Mouse (Mus musculus) liver, adult 2 months (tissue): ENCODE data around the gene Jund. TPM values are rescaled to one million over a fixed set of nuclear protein-coding genes. Genes with fewer than 3 reads are reported as not detected.

ENCODE experiments used
- DNase-seq: peaks from one replicate; pipeline ENCODE4 v3.0.0-alpha.2; 2011; ENCODE audit warnings: low read depth, low spot score; ENCODE audit errors: extremely low read depth
- H3K27ac ChIP-seq: fragments of 200-500 bp; replicated peaks from 2 replicates; pipeline ENCODE4 v1.5.1; 2012; ENCODE audit warnings: low read depth, mild to moderate bottlenecking, control low read depth, inconsistent platforms, low read length; ENCODE audit not compliant: insufficient read depth
- H3K27me3 ChIP-seq: fragments of 200-500 bp; 2 replicates; pipeline ENCODE4 v1.6.1; 2012; ENCODE audit warnings: mild to moderate bottlenecking, moderate library complexity, low read length, inconsistent platforms; ENCODE audit not compliant: control insufficient read depth, insufficient read depth
- H3K36me3 ChIP-seq: fragments of 200-500 bp; 2 replicates; pipeline ENCODE4 v1.6.1; 2012; ENCODE audit warnings: low read length, inconsistent platforms; ENCODE audit not compliant: control insufficient read depth, insufficient read depth
- H3K4me1 ChIP-seq: fragments of 200-500 bp; 2 replicates; pipeline ENCODE4 v1.6.1; 2011; ENCODE audit warnings: low read length; ENCODE audit not compliant: control insufficient read depth, insufficient read depth
- H3K4me3 ChIP-seq: fragments of 200-500 bp; 2 replicates; pipeline ENCODE4 v1.5.1; 2011; ENCODE audit warnings: low read depth, mild to moderate bottlenecking, control low read depth, low read length, moderate library complexity; ENCODE audit not compliant: insufficient read depth
- H3K79me2 ChIP-seq: fragments of 200-500 bp; 2 replicates; pipeline ENCODE4 v1.6.1; 2012; ENCODE audit warnings: inconsistent platforms, mild to moderate bottlenecking, low read length, moderate library complexity; ENCODE audit not compliant: control insufficient read depth, insufficient read depth
- H3K9ac ChIP-seq: fragments of 200-500 bp; 2 replicates; pipeline ENCODE4 v1.6.1; 2012; ENCODE audit warnings: low read depth, mild to moderate bottlenecking, control low read depth, inconsistent platforms, low read length
- CTCF ChIP-seq: fragments of 200-500 bp; IDR thresholded peaks from 2 replicates; pipeline ENCODE4 v1.5.1; 2011; ENCODE audit warnings: low read depth, low read length, control low read depth
- POLR2A ChIP-seq: fragments of 200-500 bp; IDR thresholded peaks from 2 replicates; pipeline ENCODE4 v1.6.1; 2011; ENCODE audit warnings: low read length, control low read depth; ENCODE audit not compliant: insufficient read depth; ENCODE audit errors: extremely low read depth
- WGBS: fragments of 180-500 bp; shearing (Covaris S2); methylation state at CpG from one replicate; pipeline ENCODE4 v1.1.7; 2018; 5-methylcytosine and 5-hydroxymethylcytosine counted together
- polyA plus RNA-seq: library from polyadenylated mRNA; depleted of rRNA; stranded (reverse); fragments of >200 nt; gene quantifications from 2 replicates; pipeline ENCODE4 v1.2.3, GENCODE M21; 2012
- total RNA-seq: library from RNA; depleted of rRNA; stranded (reverse); fragments of >200 nt; gene quantifications from 2 replicates; pipeline ENCODE4 v1.2.3, GENCODE M21; 2014

Gene Jund
- total and polyA plus RNA-seq, 2 experiments: 26.6 to 120 TPM

GRCm38 (mm10) chr8:70741661-70742060 lies 42.9 kb downstream of the Jund start:
- H3K27me3 ChIP-seq: no peaks in the 10 kb centered on the region
- TF ChIP-seq CTCF (no peak), POLR2A (no peak)
- H3K4me1 ChIP-seq: peaks cover 3% of the 10 kb centered on the region; the same call in 1 of the 2 replicates
- no peak for DNase-seq
- H3K4me3 ChIP-seq: no peak overlapping the region
- WGBS: 84% methylated on average over 5 of the region's 5 CpGs
- no peaks in the 10 kb centered on the region for H3K36me3 ChIP-seq
- no peak overlapping the region for H3K9ac ChIP-seq
- no peaks in the 10 kb centered on the region for H3K79me2 ChIP-seq
- H3K27ac ChIP-seq: no peak overlapping the region

- WGBS: 84% methylated on average over 11 of the region's 11 CpGs
- TF ChIP-seq POLR2A (no peak), CTCF (no peak)
- H3K36me3 ChIP-seq: no peaks in the 10 kb centered on the region
- H3K27me3 ChIP-seq: no peaks in the 10 kb centered on the region
- no peak overlapping the region for H3K4me3 ChIP-seq
- no peak overlapping the region for H3K27ac ChIP-seq
- H3K79me2 ChIP-seq: no peaks in the 10 kb centered on the region
- H3K9ac ChIP-seq: no peak overlapping the region
- DNase-seq: no peak
- H3K4me1 ChIP-seq: peaks cover 3% of the 10 kb centered on the region; the same call in 1 of the 2 replicates
Observed at GRCm38 (mm10) chr8:70742176-70742575, 43.4 kb downstream of the Jund start.

GRCm38 (mm10) chr8:70742981-70743655 lies 44.4 kb downstream of the Jund start:
- TF ChIP-seq CTCF (no peak), POLR2A (no peak)
- Histone ChIP-seq H3K9ac (peak overlapping the region; percentile 61), H3K36me3 (no peaks in the 10 kb centered on the region), H3K4me1 (peaks cover 3% of the 10 kb centered on the region; the same call in 1 of the 2 replicates), H3K27me3 (no peaks in the 10 kb centered on the region), H3K79me2 (no peaks in the 10 kb centered on the region), H3K27ac (peak overlapping the region; percentile 56; the same call in 1 of the 2 replicates), H3K4me3 (peak overlapping the region; percentile 44; the same call in 1 of the 2 replicates)
- DNase-seq: no peak
- 63% methylated on average over 38 of the region's 38 CpGs for WGBS

- 14% methylated on average over 48 of the region's 48 CpGs for WGBS
- Histone ChIP-seq H3K27me3 (no peaks in the 10 kb centered on the region), H3K36me3 (no peaks in the 10 kb centered on the region), H3K9ac (peak overlapping the region; percentile 61), H3K4me1 (peaks cover 3% of the 10 kb centered on the region; the same call in 1 of the 2 replicates), H3K4me3 (peak overlapping the region; percentile 44), H3K27ac (peak overlapping the region; percentile 56), H3K79me2 (no peaks in the 10 kb centered on the region)
- peak; percentile 90 for DNase-seq
- TF ChIP-seq CTCF (no peak), POLR2A (0 out of 2 replicates have a peak, but pooled peaks have one; percentile 35)
Observed at GRCm38 (mm10) chr8:70743656-70744590, 45.2 kb downstream of the Jund start.

- WGBS: 41% methylated on average over 11 of the region's 11 CpGs
- Histone ChIP-seq H3K27ac (no peak overlapping the region), H3K9ac (no peak overlapping the region), H3K27me3 (no peaks in the 10 kb centered on the region), H3K36me3 (no peaks in the 10 kb centered on the region), H3K4me3 (no peak overlapping the region), H3K79me2 (no peaks in the 10 kb centered on the region), H3K4me1 (peaks cover 3% of the 10 kb centered on the region; the same call in 1 of the 2 replicates)
- TF ChIP-seq CTCF (no peak), POLR2A (no peak)
- DNase-seq: peak; percentile 69
Observed at GRCm38 (mm10) chr8:70744806-70745205, 46.1 kb downstream of the Jund start.
